Mouse (Mus musculus): ENCODE results near the gene Selenoh.

GRCm38 (mm10) chr2:84635611-84636010, 35.0 kb downstream of the Selenoh start:
- TF ChIP-seq CTCF (IDR thresholded peaks at IDR 0.05; ENCODE audit: control insufficient read depth, insufficient read depth, insufficient replicate concordance, low read depth, low read length) (no peak), POLR2A (IDR thresholded peaks at IDR 0.05; ENCODE audit: control insufficient read depth, low read depth, low read length) (no peak)
